Mouse (Mus musculus): ENCODE measurements around the gene Ccser2.
A peak's percentile ranks its signal among the peaks of the same experiment; 100 is the strongest.
"Not testable (repeated sequence)": the region's sequence is repeated elsewhere in the genome, so short reads cannot be mapped to it uniquely, and the experiment has no call there.

Ccser2 gene

DNA sequence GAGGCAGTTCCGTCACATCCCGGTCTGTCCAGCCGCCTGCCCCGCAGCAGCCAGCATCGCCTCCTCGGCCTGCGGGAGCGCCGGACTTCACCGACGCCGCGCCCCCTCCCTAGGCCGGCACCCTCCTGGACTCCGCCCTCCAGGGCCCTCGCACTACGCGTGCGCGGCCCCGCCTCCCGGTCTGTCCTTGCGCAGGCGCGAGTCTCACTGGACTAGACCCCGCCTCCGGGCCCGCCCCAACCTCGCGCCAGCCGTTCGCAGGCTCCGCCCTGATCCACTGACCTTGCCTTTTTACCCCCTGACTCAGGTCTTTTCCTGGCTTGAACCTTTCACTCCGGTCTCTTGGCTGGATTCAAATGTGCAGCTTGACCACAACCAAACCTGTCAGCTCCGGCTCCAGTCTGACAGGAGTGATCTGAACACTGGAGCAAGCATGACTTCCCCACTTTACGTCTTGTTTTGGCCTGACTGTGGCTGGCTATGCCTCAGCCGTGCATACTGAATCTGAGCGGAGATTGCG lies at the start of gene Ccser2:
Ccser2 (minus strand) TSS at position 150 of the 520 bp plus-strand sequence.
- peak; percentile 96 for DNase-seq (ENCODE audit: low read depth, low spot score)

DNA sequence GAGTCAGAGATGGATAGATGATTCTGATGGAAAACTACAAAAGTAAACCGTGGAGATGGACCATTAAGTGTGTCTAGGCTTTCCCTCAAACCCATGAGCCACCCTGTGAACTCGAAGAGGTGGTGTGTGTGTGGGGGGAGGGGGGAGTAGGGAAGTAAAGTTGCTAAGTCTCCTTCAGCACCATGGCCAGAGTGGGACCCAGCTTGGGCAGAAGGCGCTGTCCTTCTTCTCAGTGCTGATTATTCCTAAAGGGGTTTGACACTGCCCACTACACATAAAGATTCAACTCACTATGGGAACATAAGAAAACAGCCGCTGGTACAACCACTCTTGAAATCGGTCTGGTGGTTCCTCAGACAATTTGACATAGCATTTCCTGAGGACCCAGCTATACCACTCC lies 47.3 kb upstream of the Ccser2 start:
- peak; percentile 46 for DNase-seq (ENCODE audit: low read depth, low spot score)

DNA sequence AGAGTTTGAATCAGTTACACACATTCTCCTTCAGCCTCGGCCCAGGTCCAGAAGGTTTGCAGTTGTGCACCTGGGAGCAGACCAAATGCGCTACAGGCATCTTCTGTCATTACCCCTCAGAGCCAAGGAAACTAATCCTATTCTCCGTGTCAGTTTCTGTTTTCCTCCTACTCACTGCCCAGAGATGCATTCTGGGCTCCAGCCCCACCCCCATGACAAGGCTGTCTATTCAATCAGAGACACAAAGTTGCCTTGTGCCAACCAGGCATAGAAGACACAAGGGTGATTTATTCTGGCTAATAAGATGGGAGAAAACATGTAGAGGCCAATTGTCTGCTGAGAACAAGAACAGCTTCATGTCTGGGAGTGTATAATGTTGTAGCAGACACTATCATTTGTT lies 45.1 kb upstream of the Ccser2 start:
- no peak for DNase-seq (ENCODE audit: low read depth, low spot score)

DNA sequence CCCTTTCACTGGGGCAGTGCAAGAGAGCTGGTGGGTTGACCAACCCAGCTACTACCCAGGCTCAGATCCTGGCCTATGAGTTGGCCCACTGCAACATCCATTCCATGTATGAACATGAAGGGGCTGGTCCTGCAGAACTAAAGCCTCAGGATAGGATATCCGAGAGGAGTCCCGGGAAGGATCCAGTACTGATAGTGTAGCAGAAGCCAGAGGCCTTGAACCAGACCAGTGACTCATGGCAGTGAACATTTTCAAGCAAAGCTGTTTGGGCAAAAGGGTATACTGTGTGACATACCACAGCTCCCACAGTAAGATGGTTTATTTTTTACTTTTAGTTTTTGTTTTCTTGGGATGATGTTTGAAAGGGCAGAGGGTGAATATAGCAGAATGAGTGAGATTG lies 41.1 kb upstream of the Ccser2 start:
- DNase-seq (ENCODE audit: low read depth, low spot score): no peak

DNA sequence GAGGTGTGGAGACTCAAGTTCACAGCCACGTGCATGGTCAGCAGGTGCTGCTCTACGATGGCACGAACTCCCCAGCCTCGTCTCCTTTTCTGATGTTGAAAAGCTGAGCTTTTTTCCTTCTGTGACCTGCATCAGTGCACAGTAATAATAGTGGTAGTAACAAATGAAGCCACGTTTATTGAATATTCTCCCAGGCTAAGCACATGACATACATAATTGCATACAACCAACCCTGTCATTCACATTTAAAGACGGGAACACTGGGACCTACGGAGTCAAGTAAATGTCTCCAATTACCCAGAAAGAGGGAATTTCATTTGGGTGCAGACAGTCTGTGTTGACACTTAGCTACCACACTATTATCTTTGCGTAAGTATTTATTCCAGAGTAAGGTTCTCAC lies 37.9 kb upstream of the Ccser2 start:
- DNase-seq (ENCODE audit: low read depth, low spot score): no peak

DNA sequence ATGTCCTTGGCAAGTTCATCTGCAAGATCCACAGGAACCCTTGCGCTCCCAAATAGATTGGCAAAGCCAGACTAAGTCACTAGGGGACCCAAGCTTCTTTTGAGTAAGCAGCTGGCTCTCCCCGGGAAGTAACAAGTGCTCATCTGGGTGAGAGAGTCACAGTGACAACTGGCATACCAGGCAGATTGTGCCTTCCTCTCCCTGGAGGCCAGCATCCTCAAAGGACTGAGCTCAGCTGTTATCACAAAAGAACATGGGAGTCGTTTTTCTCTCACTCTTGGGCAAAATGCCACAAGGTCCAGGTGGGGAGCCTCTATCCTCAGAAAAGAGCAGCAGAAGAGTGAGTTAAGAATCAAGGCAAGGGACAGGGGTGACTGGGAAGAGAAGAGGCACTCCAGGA lies 37.3 kb upstream of the Ccser2 start:
- DNase-seq (ENCODE audit: low read depth, low spot score): no peak

DNA sequence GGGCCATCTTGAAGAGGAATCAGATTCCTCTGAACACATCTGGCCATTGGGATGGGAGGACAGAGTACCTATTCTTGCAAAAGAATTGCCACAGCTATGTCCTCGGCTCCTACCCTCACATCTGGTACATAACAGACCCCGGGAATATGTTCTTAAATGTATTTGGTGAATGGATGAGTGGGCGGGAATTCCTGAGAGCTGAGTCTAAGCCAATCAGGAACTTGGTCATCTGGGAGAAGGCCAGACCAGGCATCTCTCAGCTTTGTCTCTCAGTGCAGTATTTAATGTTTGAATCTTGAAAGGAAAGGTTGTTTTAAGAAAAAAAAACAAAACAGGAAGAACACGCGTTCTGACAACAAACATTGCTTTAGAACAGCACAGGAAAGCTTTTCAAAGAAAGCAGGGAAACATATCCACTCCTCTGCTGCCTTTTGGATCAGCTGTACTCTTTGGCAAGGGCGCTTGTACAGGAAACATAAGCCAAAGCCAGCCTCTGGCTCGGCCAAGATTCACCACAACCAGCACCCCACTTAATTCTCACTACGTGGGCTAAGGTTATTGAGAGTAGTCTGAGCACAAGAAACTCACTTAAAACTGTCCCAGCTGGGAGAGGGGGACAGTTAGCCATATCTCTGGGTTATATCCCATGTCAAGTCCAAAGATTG lies 35.0 kb upstream of the Ccser2 start:
- no peak for DNase-seq (ENCODE audit: low read depth, low spot score)

DNA sequence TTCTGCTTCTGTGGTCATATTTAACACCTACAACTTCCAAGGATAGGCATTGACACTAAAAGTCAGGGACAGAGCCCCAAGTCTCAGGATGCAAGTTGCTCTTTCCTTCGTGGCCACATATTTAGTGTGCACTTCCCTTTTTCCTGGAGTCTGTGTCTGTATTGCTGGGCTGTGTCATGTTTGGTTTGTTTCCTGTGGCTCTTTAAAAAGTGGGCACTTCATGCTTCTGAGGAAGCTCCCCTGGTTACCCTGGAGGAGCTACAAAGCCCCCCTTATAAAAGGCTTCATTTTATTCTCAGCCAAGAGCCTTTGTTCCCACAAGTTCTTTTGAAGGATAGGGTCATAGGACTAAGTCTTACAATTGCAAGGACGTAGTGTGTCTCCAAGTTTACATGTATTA lies 34.3 kb upstream of the Ccser2 start:
- DNase-seq (ENCODE audit: low read depth, low spot score): no peak

DNA sequence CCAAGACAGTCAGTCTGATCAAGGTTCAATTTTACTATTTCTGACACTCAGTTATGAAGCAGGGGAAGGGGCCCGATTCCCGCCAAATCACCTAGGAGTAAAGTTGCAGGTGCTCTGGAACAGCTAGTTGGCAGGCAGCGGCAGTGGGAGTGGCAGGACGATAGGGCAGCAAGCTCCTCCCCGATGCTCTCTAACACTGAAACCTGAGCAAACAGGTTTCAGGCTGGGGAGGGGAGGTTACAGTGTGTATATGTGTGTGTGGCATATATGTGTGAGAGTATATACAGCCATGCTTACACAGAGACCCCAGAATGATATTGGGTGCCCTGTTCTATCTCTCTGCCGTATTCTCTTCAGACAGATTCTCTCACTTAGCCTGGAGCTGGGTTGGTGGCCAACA lies 32.2 kb upstream of the Ccser2 start:
- not testable (repeated sequence) for DNase-seq (ENCODE audit: low read depth, low spot score)

DNA sequence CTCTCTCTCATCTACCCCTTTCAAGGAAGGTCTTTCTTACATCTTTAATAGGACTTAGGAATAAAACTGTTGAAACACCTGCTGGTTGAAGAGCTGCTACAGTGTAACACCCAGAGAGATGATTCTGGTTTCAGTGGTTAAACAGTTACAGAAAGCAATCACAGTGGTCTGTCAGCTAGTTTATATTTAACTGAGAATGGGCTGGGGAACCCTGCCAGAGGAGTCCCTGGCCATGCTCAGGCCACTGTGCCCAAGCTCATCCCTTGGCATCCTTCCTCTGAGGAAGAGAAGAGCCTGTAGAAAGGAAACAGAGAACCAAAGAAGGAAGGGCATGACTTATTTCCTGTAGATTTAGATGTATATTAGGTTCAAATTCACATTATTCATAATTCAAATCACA lies 21.2 kb upstream of the Ccser2 start:
- no peak for DNase-seq (ENCODE audit: low read depth, low spot score)

DNA sequence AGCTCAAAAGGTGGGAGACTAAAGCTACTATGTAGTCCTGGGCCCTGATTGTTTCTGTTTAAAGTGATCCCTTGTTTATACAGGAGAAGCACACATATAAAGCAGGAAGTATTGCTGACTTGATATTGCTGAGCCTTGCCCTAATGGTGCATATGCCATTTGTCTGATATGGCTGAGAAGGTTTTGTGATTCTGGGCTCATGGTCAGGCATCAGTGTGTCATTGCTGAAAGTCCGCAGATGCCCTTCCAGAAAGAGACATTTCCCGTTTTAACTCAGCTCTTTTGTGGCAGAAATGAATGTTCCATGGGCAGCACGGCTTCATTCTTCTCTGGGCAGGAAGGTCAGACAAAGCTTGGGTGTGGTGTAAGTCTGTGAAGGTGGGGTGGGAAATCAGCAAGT lies 17.1 kb upstream of the Ccser2 start:
- no peak for DNase-seq (ENCODE audit: low read depth, low spot score)

DNA sequence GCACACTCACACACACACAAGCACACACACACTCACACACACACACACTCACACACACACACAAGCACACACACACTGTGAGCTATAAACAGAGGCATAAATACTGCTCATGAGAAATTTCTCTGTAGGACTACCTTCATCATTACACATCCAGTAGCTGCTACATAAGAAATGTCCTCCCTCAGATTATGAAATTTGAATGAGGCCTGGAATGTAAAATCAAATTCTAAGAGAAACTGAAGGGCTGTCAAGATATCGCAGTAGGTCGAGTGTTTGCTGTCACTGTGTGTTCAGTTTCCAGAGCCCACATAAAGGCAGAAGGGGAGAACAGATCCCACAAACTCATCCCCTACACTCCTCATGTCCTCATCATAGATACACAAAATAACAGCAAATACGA lies 6.4 kb upstream of the Ccser2 start:
- DNase-seq (ENCODE audit: low read depth, low spot score): no peak

DNA sequence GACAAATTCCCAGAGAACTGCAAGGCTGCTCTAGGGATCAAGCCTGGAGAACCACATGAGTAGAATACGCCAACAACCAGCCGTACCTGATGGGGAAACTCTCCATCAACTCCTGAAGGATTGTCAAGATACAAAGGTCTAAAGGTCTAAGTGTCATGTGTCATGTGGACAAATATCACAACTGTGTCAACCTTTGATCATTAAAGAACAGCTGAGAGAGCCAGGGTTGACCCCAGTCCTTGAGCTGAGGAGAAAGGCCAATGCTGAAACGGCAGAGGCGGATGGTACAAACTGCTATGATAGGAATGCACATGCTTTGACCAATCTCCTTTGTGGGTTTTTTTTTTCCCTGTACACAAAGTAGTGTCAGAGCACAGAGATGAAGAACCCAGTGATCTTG lies 2.6 kb upstream of the Ccser2 start:
- no peak for DNase-seq (ENCODE audit: low read depth, low spot score)

DNA sequence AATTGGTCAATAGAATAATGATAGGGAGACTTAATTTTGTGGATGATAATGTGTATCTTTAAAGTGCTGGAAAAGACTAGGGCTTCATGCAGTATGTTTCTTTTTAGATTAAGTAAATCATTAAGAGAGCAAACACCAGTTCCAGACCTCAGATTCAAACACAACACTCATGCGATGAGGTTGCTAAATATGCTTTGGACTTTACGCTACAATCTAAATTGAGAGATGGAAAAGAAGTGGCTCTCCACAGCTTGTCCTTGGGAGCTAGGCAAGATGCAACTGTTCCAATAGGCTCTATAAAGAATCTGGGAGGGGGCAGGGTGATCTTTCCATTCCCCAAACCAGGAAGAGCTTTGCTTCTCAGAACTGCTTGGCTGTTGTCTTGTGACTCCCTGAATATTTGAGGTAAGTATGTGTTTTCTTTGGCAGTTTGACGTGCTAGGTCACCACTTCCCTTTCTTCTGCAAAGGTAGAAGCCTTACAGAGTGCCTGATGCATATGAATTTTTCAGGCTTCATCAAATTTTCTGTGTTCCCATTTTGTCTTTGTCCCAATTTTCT lies 1.4 kb upstream of the Ccser2 start:
- no peak for DNase-seq (ENCODE audit: low read depth, low spot score)

DNA sequence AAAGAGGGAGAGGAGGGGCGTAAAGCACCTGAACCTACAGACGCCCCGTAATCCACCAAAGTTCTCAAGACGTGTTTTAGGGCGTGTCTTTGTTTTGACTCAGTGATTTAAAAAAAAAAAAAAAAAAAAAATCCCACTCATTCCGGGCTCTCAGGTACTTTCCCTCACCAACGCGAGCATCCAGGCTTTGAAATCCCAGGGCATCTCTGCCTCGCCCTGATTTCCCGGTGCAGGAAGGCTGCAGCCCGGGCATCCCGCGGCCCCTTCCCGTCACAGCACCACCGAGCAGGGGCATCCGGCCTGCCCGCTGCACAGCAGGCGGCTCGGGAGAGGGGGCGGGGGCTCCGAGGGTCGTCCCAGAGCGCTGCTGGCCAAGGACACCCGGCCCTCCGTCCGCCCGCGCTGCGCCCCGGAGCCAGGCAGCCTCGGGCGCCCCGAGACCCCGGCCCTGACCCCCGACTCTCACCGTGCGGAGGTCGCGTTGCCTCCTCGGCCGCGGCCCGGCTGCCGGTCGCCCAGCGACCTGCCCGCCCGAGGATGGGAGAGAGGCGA lies 425 bp downstream of the Ccser2 start:
- DNase-seq (ENCODE audit: low read depth, low spot score): peak; percentile 43

DNA sequence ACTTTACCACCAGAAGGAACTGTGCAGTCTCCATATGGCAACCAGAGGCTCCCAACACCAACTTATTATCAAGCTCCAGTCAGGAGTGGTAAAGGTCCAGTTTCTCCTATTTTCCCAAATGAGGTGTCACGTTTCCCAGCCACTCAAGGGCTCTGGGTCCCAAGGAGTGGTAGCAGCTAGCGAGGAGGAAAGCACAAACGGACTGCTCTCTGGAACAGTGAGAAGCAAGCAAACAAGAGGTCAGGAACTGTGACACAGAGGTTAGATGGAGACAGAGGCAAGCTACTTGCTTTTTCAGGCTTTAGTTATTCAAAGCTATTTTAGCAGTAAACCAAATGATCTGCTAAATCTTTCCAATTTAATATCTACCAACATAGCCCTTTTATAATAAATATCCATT lies 3.2 kb downstream of the Ccser2 start:
- DNase-seq (ENCODE audit: low read depth, low spot score): no peak

DNA sequence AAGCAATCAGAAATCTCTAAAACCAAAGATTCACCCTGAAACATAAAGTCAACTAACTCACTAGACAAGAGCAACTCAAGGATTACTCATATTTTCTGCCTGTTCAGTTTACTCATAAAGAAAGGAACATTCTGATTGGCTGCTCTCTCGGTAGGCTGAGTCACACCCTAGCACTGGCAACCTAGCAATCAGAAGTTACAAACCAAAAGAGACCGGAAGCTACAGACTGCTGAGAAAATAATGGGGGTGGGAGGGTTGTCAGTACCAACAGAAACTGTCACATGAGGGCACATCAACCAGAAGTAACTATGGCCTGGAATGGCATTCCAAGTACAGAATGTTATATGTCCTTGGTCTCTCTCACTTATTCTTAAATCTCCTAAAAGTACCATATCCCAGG lies 6.1 kb downstream of the Ccser2 start:
- no peak for DNase-seq (ENCODE audit: low read depth, low spot score)

DNA sequence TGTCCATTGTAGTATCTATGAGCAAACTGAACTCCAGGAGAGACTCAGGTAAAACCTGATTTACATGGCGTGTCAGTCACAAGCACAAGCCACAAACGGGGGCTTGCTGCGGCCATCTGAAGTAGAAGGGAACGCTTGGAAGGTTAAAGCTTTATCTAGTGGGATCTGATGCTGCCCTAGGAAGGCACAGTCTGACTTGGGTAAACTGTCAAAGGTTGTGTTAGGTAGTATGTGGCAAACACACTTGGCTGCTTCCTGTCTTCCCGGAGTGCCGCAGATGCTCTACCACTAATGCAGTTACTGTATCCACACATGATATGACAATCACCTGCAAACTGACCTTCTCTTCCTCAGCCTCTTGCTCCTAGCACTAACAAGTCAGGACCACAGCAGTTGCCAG lies 10.9 kb downstream of the Ccser2 start:
- DNase-seq (ENCODE audit: low read depth, low spot score): no peak

DNA sequence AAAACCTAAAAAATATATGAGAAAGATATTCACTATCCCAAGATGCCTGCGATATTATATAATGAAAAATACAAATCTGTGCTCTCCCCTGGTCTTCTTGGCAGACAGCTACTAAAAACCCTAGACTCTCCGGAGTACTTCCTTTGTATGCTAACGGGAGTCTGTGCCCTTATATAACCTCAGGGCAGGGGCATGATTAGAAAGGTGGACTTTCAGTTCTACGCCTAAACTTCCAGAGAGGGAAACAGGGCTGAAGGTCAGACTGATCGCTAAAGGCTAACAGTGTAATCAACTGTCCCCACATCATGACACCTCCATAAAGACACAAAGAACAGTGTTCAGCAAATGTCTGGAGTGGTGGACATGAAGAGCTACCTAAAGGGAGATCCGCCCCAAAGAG lies 11.3 kb downstream of the Ccser2 start:
- DNase-seq (ENCODE audit: low read depth, low spot score): no peak

DNA sequence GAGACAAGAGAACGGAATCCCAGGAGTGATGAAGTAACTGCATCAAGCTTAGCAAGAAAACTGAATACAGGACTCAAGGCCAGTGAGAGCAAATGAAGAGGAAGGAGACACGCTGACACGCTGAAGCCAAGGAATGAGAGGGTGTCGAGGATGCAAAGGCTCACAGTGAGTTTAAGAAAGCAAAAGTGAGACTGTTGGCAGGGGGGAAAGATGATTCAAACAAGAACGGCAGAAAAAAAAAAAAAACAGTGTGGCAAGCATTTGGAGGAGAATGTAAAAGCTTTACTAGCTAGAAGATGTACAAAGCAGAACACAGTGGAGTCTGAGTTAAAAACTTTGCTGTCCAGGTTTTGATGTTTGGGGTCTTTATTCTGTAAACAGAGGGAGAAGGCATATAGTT lies 11.9 kb downstream of the Ccser2 start:
- DNase-seq (ENCODE audit: low read depth, low spot score): no peak

DNA sequence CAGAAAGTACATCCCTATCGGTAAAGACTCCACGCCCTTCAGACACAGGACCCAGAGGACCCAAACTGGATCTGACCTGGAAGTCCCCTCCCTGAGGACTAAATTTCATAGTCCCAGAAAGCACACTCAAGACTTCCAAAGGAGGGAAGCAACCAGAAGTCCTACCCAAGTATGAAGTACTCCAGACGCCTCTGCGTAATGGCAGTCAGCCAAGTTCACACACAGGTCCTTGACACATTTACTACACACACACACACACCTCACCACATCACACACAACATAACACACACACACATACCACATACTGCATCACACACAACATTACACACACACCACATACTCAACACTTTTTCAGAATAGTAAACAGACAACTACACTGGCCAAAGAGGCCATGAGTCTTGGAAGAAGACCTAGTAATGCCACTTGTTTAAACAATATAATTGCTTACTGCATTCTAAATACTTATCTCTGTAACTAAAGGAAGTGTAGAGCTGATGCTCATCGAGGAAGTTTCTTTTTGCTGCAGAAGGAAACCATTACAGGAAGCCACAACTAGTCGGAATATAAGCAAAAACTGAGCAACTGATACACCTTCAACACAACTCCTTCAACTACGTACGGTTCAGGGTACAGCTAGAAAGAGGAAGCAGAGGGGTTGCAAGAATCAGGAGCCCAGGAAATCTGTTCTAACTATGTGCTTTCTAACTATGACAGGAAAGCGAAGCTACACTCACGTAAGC lies 15.7 kb downstream of the Ccser2 start:
- DNase-seq (ENCODE audit: low read depth, low spot score): no peak

DNA sequence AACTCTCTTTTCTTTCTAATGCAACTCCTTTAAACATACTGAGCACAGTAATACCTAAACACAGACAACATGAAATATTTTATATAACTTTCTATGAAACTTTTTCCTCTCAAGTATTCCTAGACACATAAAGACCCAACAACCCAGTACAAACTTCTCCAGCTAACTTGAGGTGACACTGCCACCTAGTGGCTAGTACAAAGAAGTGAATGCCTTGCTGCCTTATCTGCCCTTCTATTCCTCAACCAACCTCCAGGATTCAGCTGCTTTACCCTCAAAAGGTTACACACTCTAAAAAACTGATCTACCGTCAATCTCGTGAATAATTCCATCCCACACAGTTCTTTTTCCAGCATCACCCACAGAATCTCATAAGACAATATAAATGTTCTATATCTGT lies 16.4 kb downstream of the Ccser2 start:
- DNase-seq (ENCODE audit: low read depth, low spot score): peak; percentile 71

DNA sequence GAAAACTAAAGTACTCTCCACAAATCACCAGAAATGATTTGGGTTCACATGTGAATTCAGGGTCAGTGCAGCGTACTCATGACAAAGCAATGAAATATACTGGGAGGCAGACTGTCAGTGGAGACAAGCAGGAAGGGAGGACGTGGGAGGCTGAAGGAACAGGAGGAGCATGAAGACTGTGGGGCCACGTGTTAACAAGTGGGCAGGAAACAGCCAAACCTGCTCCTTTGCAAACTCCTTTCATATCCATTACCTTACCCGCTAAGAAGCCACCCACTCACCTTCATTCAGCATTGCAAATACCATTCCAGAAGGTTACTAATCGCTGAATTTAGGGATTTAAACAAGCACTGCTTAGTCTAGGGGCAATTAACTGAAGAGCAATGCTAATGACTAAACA lies 25.9 kb downstream of the Ccser2 start:
- DNase-seq (ENCODE audit: low read depth, low spot score): no peak

Measured in mesoderm, embryonic 11.5 days (tissue).